Mouse (Mus musculus): ENCODE measurements at regions not wholly inside any gene's neighbourhood (a gene's known extent, or its start where the extent isn't known, plus 50 kb on each side); places are given as distances from the start of the nearest gene placed in this dataset.

DNA sequence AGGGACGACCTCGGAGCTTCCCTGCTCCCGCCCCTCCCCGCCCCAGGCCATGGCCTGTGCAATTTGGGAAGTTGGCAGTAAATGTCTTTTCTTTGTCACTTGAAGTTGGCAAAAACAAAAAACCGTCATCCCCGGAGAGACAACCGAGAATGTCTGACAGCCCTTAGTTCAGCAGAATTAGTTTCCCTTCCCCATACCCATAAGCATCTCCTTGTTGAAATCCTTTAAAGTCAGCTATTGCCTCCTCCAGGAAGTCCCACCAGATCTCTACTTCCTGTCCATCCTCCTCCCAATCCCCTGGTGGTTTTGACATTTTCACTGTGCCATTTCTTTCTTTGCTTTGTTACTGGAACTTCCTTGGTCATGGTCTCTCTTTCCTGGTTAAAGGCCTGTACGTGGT is 54.8 kb downstream of the Foxb1 start:
- ATAC-seq (ENCODE audit: low read depth) (no peak), DNase-seq (no peak)
- Histone ChIP-seq H3K9ac (no peak overlapping the region), H3K27ac (no peak overlapping the region), H3K27me3 (no peaks in the 10 kb centered on the region), H3K4me2 (no peak overlapping the region), H3K4me3 (replicated peaks) (no peak overlapping the region), H3K9me3 (replicated peaks) (no peaks in the 10 kb centered on the region), H3K4me1 (replicated peaks) (no peaks in the 10 kb centered on the region), H3K36me3 (no peaks in the 10 kb centered on the region)
- 69% methylated on average over 8 of the region's 8 CpGs for WGBS (ENCODE audit: insufficient replicate concordance)

DNA sequence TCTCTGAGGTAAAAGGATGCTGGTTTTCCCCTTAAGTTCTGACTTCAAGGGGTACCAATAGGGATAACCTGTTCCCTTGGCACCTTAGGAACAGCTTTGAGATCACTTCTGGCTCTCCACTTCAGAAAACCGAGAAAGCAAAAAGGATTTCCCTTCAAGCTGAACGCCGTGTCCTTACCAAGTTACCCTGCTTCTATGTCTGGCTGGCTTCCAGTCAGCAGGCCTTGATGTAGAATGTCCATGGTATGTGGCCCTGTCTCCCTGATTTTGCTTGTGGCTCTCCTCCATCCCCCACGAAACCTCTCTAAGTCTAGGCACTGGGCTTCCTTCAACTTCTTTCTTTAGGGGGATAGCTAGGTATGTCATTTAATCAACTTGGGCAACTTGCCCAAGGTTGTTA is 55.7 kb downstream of the Foxb1 start:
- ATAC-seq (ENCODE audit: low read depth) (no peak), DNase-seq (no peak)
- Histone ChIP-seq H3K4me2 (no peak overlapping the region), H3K27me3 (no peaks in the 10 kb centered on the region), H3K4me3 (replicated peaks) (no peak overlapping the region), H3K4me1 (replicated peaks) (no peaks in the 10 kb centered on the region), H3K9ac (no peak overlapping the region), H3K27ac (no peak overlapping the region), H3K9me3 (replicated peaks) (no peaks in the 10 kb centered on the region), H3K36me3 (no peaks in the 10 kb centered on the region)
- 63% methylated on average over 4 of the region's 4 CpGs for WGBS (ENCODE audit: insufficient replicate concordance)

DNA sequence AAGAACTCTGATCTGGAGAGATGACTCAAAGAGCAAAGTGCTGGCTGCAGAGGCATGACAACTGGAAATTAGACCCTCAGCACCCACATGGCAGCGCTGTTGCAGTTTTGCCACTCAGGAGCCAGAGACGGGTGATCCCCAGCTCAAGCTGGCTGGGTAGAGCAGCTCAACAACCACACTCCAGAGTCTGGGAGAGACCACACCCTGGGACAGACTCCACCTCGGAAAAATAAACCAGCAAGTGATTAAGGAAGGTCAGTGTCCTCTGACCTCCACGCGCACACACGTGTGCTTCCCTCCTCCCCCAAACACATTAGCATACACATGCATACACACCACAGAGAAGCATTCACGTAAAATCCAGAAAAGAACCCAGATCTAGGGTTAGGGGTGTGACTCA is 57.0 kb downstream of the Foxb1 start:
- WGBS (ENCODE audit: insufficient replicate concordance): 59% methylated on average over 7 of the region's 7 CpGs
- DNase-seq: no peak
- ATAC-seq (ENCODE audit: low read depth): no peak

DNA sequence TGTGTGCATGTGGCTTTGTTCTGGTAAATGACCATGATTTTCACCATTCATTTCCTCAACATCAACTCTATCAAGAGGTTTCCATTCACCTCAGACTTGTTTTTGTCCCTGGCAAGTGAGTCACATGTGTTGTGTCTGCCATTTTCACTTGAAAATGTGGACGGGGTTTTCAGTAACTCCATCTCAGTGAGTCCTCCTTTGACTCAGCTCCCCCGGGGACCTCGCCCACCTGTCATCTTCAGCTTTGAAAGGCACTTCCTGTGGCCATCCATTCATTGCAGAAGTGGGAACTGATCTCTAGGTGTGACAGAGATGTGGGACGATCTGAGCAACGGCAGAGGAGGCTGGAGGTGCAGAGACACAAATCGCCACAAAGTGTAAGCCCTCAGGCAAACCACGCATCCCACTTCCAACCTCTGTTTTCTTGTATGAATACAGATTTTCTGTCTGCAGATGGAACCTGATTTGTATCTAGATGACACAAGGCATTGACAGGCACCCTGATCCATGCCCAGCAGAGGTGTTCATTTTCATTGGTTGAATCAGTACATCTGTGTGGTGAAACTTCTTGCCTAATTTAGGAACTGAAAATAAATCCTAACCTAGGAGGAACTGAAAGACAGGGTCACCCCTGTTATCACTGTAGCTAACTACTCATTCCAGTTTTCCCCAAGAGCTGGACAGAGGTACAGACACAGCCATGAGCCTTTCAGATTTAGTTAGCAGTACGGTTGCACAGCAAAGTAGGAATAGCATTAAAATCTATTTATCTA is 58.4 kb downstream of the Foxb1 start:
- Histone ChIP-seq H3K27me3 (no peaks in the 10 kb centered on the region), H3K9ac (no peak overlapping the region), H3K36me3 (no peaks in the 10 kb centered on the region), H3K27ac (no peak overlapping the region), H3K9me3 (replicated peaks) (no peaks in the 10 kb centered on the region), H3K4me1 (replicated peaks) (no peaks in the 10 kb centered on the region), H3K4me3 (replicated peaks) (no peak overlapping the region), H3K4me2 (no peak overlapping the region)
- DNase-seq: no peak
- 54% methylated on average over 8 of the region's 8 CpGs for WGBS (ENCODE audit: insufficient replicate concordance)
- no peak for ATAC-seq (ENCODE audit: low read depth)

More for the DNA sequence above, 57.0 kb downstream of the Foxb1 start:
- Histone ChIP-seq H3K4me3 (replicated peaks) (no peak overlapping the region), H3K9me3 (replicated peaks) (no peaks in the 10 kb centered on the region), H3K4me1 (replicated peaks) (no peaks in the 10 kb centered on the region), H3K9ac (no peak overlapping the region), H3K27ac (no peak overlapping the region), H3K4me2 (no peak overlapping the region), H3K36me3 (no peaks in the 10 kb centered on the region), H3K27me3 (no peaks in the 10 kb centered on the region)

DNA sequence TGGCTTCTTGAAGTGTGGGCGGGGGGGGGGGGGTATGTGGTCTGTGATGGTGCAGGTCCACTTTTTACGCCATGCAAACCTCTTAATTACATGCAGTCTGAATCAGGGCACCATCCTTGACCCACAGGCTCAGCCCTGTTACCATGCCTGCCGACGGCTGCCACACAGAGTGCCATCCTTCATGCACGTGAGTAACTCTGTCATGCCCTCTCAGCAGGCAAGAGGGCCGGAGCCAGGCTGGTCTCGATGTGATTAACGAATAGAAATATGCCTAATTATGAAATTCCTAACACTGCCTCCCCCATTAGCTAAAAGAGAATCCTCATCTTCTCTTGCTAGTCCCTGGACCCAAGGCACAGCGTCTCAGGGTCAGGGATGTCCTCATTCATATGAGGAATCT is 60.0 kb downstream of the Foxb1 start:
- Histone ChIP-seq H3K4me1 (replicated peaks) (no peaks in the 10 kb centered on the region), H3K27me3 (no peaks in the 10 kb centered on the region), H3K9ac (no peak overlapping the region), H3K4me3 (replicated peaks) (no peak overlapping the region), H3K36me3 (no peaks in the 10 kb centered on the region), H3K4me2 (no peak overlapping the region), H3K27ac (no peak overlapping the region), H3K9me3 (replicated peaks) (no peaks in the 10 kb centered on the region)
- DNase-seq (no peak), ATAC-seq (ENCODE audit: low read depth) (no peak)
- WGBS (ENCODE audit: insufficient replicate concordance): 58% methylated on average over 9 of the region's 9 CpGs

DNA sequence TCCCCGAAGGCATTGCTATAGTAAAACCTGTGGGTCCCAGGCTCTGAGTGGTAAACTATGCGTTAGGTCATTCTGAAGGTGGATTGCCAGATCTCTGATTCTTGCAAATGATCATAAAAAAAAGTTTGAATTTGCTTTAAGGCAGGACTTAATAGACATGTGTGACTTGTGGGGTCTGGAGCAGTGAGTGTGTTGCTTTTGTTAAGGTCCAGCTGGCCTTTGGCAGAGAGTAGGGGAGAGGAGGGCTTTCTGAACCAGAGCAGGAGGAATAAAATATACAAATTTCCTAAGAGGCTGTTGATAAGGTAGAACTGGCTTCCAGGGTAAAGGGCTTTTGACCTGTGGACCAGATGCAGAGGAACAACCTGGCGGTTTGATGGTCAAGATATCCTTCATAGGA is 69.0 kb downstream of the Foxb1 start:
- DNase-seq (no peak), ATAC-seq (ENCODE audit: low read depth) (no peak)
- Histone ChIP-seq H3K9ac (no peak overlapping the region), H3K4me1 (replicated peaks) (no peaks in the 10 kb centered on the region), H3K27ac (no peak overlapping the region), H3K4me3 (replicated peaks) (no peak overlapping the region), H3K9me3 (replicated peaks) (no peaks in the 10 kb centered on the region), H3K36me3 (no peaks in the 10 kb centered on the region), H3K27me3 (0 out of 2 replicates have a peak, but pooled peaks cover 4% of the 10 kb centered on the region), H3K4me2 (no peak overlapping the region)
- 67% methylated on average over 3 of the region's 3 CpGs for WGBS (ENCODE audit: insufficient replicate concordance)

DNA sequence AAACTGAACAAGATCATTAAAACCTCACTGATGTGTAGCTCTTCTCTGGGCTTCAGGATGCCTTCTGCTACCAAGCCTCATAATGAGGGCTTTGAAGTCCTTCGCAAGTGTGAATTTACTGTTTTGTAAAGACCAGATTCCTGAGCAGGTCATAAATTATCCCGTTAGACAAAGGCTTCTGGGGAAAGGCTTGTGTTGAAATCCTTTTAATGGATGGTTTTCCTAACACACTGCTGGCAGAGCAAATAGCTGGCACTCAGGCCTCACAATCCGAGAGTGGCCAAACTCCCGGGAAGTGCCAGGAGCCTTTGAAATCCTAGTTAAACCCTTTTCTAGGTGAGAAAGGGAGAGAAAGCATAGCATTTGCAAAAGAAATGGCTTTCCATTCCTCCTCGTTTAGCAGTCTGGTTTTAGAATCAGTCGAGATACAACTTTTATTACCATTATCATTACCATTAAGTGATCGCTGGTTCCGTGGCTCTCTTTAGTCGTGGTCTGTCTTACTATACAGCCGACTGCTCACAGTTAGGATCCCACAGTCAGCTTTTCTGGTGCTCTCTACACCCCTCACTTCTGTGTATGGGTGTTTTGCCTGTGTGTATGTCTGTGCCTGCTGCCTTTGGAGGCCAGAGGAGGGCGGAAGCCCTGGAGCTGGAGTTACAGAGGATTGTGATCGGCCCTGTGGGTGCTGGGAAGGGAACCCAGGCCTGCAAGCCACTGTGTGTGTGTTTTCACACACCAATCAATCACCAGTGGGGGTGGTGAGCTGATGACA is 73.2 kb downstream of the Foxb1 start:
- Histone ChIP-seq H3K4me2 (no peak overlapping the region), H3K4me3 (replicated peaks) (no peak overlapping the region), H3K36me3 (no peaks in the 10 kb centered on the region), H3K9ac (no peak overlapping the region), H3K9me3 (replicated peaks) (no peaks in the 10 kb centered on the region), H3K27ac (no peak overlapping the region), H3K4me1 (replicated peaks) (no peaks in the 10 kb centered on the region), H3K27me3 (0 out of 2 replicates have a peak, but pooled peaks cover 4% of the 10 kb centered on the region)
- 43% methylated on average over 12 of the region's 12 CpGs for WGBS (ENCODE audit: insufficient replicate concordance)
- DNase-seq (no peak), ATAC-seq (ENCODE audit: low read depth) (no peak)

DNA sequence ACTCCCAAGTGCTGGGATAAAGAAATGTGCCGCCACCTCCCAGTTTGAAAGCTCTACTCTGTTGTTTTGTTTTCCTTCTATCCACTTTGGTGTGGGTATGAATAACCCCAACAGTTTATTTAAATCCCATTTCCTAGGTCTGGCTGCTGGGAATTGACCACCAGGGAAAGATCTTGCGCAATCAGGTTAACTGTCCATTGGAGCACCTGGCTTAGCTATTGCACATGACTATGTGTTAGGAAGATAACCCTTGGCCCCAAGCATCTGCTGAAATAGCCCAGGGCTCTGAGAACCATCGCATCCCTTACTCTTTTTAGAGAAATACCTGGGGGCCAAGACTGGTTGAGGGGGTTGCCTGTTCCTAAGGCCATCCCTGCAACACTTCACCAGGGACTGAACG is 74.0 kb downstream of the Foxb1 start:
- Histone ChIP-seq H3K4me1 (replicated peaks) (no peaks in the 10 kb centered on the region), H3K27ac (no peak overlapping the region), H3K9ac (no peak overlapping the region), H3K36me3 (no peaks in the 10 kb centered on the region), H3K27me3 (0 out of 2 replicates have a peak, but pooled peaks cover 4% of the 10 kb centered on the region), H3K4me3 (replicated peaks) (no peak overlapping the region), H3K4me2 (no peak overlapping the region), H3K9me3 (replicated peaks) (no peaks in the 10 kb centered on the region)
- DNase-seq (no peak), ATAC-seq (ENCODE audit: low read depth) (no peak)
- WGBS (ENCODE audit: insufficient replicate concordance): 56% methylated on average over 4 of the region's 4 CpGs

DNA sequence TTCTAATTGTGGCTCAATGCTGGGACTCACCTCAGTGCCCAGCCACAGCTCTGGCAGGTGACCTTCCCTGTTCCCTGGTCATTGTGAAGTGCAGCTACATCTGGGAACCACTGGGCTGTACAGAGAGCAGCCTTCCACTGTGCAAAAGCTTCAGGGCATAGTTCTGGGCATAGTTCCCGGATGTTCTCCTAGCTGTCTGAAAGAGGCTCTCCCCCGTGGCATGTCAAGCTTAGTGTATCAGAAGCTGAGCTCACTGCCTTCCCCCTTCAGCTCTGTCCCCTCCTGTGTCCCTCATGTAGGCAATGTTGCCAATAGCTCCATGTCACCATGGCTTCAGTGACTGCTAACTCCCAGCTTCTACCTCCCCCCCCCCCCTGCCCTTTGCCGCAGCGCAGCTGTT is 75.1 kb downstream of the Foxb1 start:
- no peak for ATAC-seq (ENCODE audit: low read depth)
- 63% methylated on average over 4 of the region's 4 CpGs for WGBS (ENCODE audit: insufficient replicate concordance)
- Histone ChIP-seq H3K4me3 (replicated peaks) (no peak overlapping the region), H3K4me2 (no peak overlapping the region), H3K9ac (no peak overlapping the region), H3K36me3 (no peaks in the 10 kb centered on the region), H3K4me1 (replicated peaks) (no peaks in the 10 kb centered on the region), H3K27ac (no peak overlapping the region), H3K9me3 (replicated peaks) (no peaks in the 10 kb centered on the region), H3K27me3 (0 out of 2 replicates have a peak, but pooled peaks cover 4% of the 10 kb centered on the region)
- no peak for DNase-seq

DNA sequence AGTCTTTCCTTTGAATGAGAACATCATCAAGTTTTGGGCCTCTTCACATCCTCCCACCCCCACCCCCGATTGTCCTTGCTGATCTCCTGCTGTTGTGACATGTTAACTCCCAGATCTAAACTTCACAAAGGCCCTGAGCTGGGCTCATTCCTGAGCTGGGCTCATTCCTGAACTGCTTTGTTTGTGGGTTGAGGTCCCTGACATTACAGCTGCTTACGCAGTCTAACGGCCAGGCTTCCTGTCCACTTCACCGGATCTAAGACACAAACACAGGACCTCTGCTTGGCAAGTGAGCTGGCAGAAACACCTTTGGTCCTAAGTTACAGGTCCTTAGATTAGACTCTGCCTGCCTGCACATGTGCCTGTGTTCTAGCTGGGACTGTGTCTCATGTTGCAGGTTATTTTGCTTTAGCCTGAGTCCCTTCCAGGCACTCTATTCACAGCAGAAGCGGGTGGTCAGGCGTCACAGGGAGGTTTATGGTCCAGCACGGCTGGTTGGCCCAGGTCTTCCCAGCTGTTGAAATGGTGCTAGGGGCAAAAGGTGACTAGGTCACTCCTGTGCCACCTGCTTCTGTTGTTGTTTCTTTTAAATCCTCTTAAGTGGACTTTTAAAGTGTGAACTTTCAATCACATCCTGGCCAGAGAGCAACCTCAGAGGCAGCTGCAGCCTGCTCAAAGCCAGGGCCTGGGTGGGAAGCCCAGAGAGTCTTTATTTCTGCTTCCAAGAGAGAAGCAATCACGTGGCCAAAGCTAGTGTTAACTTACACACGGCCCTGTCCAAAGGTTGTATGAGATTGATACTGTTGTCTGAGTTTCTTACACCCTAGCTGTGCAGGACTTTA is 79.1 kb downstream of the Foxb1 start:
- Histone ChIP-seq H3K27me3 (peaks cover 9% of the 10 kb centered on the region; the same call in 1 of the 2 replicates), H3K27ac (no peak overlapping the region), H3K36me3 (no peaks in the 10 kb centered on the region), H3K4me2 (no peak overlapping the region), H3K9ac (no peak overlapping the region), H3K4me3 (replicated peaks) (no peak overlapping the region), H3K9me3 (replicated peaks) (no peaks in the 10 kb centered on the region), H3K4me1 (replicated peaks) (no peaks in the 10 kb centered on the region)
- ATAC-seq (ENCODE audit: low read depth): peak; percentile 57; the same call in 1 of the 2 replicates
- no peak for DNase-seq
- 42% methylated on average over 9 of the region's 9 CpGs for WGBS (ENCODE audit: insufficient replicate concordance)

DNA sequence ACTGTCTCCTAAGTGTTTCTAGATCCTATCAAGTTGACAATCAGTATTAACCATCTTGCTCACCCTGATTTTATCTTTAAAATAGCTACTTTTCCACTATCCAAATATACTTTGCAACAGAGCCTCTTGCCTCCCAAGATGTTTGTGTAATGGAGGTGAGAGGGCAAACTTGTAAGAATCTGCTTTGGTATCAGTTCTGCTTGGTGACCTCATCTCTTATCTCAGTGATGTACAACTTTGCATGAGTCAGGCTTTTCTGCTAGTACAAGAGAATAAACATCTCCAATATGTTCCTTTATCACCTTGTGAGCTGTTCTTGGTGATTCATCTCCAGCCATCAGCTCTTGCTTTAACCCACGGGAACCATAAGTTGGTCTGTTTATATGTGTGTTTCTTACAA is 82.1 kb downstream of the Foxb1 start:
- peaks cover 25% of the 10 kb centered on the region for H3K27me3 ChIP-seq
- no peak overlapping the region for H3K9ac ChIP-seq
- no peaks in the 10 kb centered on the region for H3K36me3 ChIP-seq
- H3K4me1 ChIP-seq (replicated peaks): no peaks in the 10 kb centered on the region
- WGBS (ENCODE audit: insufficient replicate concordance): 67% methylated on average over 1 of the region's 1 CpGs
- H3K27ac ChIP-seq: no peak overlapping the region
- DNase-seq (no peak), ATAC-seq (ENCODE audit: low read depth) (no peak)
- no peaks in the 10 kb centered on the region for H3K9me3 ChIP-seq (replicated peaks)
- no peak overlapping the region for H3K4me2 ChIP-seq
- H3K4me3 ChIP-seq (replicated peaks): no peak overlapping the region

Measured in liver, embryonic 13.5 days (tissue).